Mouse (Mus musculus) forebrain, embryonic 14.5 days (tissue): ENCODE measurements at regions not wholly inside any gene's neighbourhood (a gene's known extent, or its start where the extent isn't known, plus 50 kb on each side); places are given as distances from the start of the nearest gene placed in this dataset.
A peak's percentile ranks its signal among the peaks of the same experiment; 100 is the strongest.

Source experiments
- ATAC-seq: fragments of 200-750 bp; cut with Nextera tagmentation; 2 replicates; pipeline ENCODE4 v1.8.0; 2017; ENCODE audit warnings: mild to moderate bottlenecking, moderate library complexity
- DNase-seq: peaks from one replicate; pipeline ENCODE4 v3.0.0-alpha.2; 2015; ENCODE audit warnings: low spot score
- H3K27ac ChIP-seq: fragments of 300-500 bp; sonication (generic); 2 replicates; pipeline ENCODE4 v1.5.1; 2014; ENCODE audit warnings: low read depth, mild to moderate bottlenecking, control low read depth, low read length, moderate library complexity
- H3K27me3 ChIP-seq: fragments of 300-500 bp; sonication (generic); replicated peaks from 2 replicates; pipeline ENCODE4 v1.6.1; 2014; ENCODE audit warnings: low read length, control low read depth, mixed read lengths; ENCODE audit not compliant: control insufficient read depth, insufficient read depth
- H3K36me3 ChIP-seq: fragments of 300-500 bp; sonication (generic); 2 replicates; pipeline ENCODE4 v1.6.1; 2014; ENCODE audit warnings: low read length, control low read depth; ENCODE audit not compliant: control insufficient read depth, insufficient read depth
- H3K4me1 ChIP-seq: fragments of 300-500 bp; sonication (generic); 2 replicates; pipeline ENCODE4 v1.6.1; 2014; ENCODE audit warnings: antibody characterized with exemption, low read length, control low read depth; ENCODE audit not compliant: control insufficient read depth, insufficient read depth
- H3K4me2 ChIP-seq: fragments of 300-500 bp; sonication (generic); 2 replicates; pipeline ENCODE4 v1.6.1; 2014; ENCODE audit warnings: mild to moderate bottlenecking, control low read depth, low read length
- H3K4me3 ChIP-seq: fragments of 300-500 bp; sonication (generic); 2 replicates; pipeline ENCODE4 v1.5.1; 2014; ENCODE audit warnings: low read depth, low read length, control low read depth
- H3K9ac ChIP-seq: fragments of 300-500 bp; sonication (generic); 2 replicates; pipeline ENCODE4 v1.6.1; 2014; ENCODE audit warnings: mild to moderate bottlenecking, low read length, control low read depth, moderate library complexity
- H3K9me3 ChIP-seq: fragments of 300-500 bp; sonication (generic); replicated peaks from 2 replicates; pipeline ENCODE4 v1.6.1; 2016; ENCODE audit warnings: low read length, control low read depth, mixed read lengths; ENCODE audit not compliant: control insufficient read depth
- WGBS: fragments of 180-500 bp; shearing (Covaris S2); extraction: QIAGEN DNeasy Blood & Tissue Kit; methylation state at CpG from one replicate; pipeline ENCODE4 v1.1.7; 2014; 5-methylcytosine and 5-hydroxymethylcytosine counted together

- Histone ChIP-seq H3K27ac (no peak overlapping the region; the same call in 1 of the 2 replicates), H3K9ac (no peak overlapping the region), H3K4me3 (no peak overlapping the region), H3K4me2 (no peak overlapping the region), H3K9me3 (no peaks in the 10 kb centered on the region), H3K4me1 (peaks cover 13% of the 10 kb centered on the region), H3K27me3 (no peaks in the 10 kb centered on the region), H3K36me3 (no peaks in the 10 kb centered on the region)
- no peak for DNase-seq
- WGBS: 65% methylated on average over 15 of the region's 15 CpGs
- no peak for ATAC-seq
These were observed 109.9 kb upstream of the Pard3b start for GRCm38 (mm10) chr1:61528757-61529156.

DNA sequence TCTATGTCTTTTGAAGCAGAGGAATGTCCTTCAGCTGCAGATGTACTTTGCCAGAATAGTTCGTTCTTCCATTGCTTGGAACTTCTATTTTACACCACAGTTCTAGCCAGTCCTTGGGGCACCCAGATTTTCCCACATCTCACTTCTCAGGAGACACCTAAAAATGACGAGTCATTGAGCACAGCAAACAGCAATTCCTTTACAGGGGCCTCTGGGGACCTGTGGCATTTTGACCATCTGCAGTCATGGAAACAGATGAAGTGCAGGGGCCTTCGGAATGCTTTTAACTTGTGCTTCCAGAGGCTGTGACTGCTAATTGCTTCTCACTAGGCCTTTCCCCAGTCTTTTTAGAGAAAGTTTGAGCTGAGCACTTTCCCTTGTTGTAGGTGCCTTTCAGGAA is 108.5 kb upstream of the Pard3b start:
- H3K4me3 ChIP-seq: no peak overlapping the region
- DNase-seq: peak; percentile 30
- no peaks in the 10 kb centered on the region for H3K36me3 ChIP-seq
- no peak overlapping the region for H3K9ac ChIP-seq
- no peaks in the 10 kb centered on the region for H3K27me3 ChIP-seq
- H3K4me2 ChIP-seq: no peak overlapping the region
- ATAC-seq: no peak
- H3K4me1 ChIP-seq: peaks cover 13% of the 10 kb centered on the region
- 15% methylated on average over 3 of the region's 3 CpGs for WGBS
- H3K27ac ChIP-seq: no peak overlapping the region
- no peaks in the 10 kb centered on the region for H3K9me3 ChIP-seq

DNA sequence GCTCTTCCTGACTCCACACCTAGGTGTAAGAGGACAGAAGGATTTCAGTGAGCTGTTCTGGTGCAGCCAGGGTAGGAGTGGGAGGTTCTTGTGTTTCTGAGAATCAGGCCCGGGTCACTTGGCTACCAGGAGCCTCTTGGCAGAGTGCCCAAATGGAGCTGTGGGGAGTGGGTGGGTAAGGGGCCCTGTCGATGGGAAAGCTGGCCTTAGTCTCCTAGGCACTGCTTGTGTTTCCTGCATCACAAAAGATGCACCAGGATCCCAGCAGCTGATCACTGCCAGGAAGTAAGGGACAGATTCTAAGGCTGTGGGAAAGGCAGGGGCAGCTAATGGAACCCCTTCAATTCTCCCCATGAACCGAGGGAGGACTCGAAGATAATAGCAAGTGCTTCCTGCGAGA is 107.1 kb upstream of the Pard3b start:
- Histone ChIP-seq H3K36me3 (no peaks in the 10 kb centered on the region), H3K9me3 (no peaks in the 10 kb centered on the region), H3K27ac (0 out of 2 replicates have a peak overlapping the region, but pooled peaks have one; percentile 1), H3K9ac (no peak overlapping the region), H3K27me3 (no peaks in the 10 kb centered on the region), H3K4me2 (no peak overlapping the region), H3K4me3 (no peak overlapping the region), H3K4me1 (peaks cover 13% of the 10 kb centered on the region)
- peak; percentile 82 for ATAC-seq
- peak; percentile 77 for DNase-seq
- 4% methylated on average over 5 of the region's 5 CpGs for whole genome bisulfite sequencing

- no peak overlapping the region for H3K27ac ChIP-seq
- 41% methylated on average over 3 of the region's 3 CpGs for WGBS
- H3K4me1 ChIP-seq: 0 out of 2 replicates have a peak, but pooled peaks cover 4% of the 10 kb centered on the region
- ATAC-seq: no peak; the same call in 1 of the 2 replicates
- no peaks in the 10 kb centered on the region for H3K9me3 ChIP-seq
- H3K4me3 ChIP-seq: no peak overlapping the region
- no peak for DNase-seq
- no peak overlapping the region for H3K9ac ChIP-seq
- no peak overlapping the region for H3K4me2 ChIP-seq
- no peaks in the 10 kb centered on the region for H3K36me3 ChIP-seq
- H3K27me3 ChIP-seq: no peaks in the 10 kb centered on the region
These were observed 98.5 kb upstream of the Pard3b start for GRCm38 (mm10) chr1:61540081-61540480.

GRCm38 (mm10) chr1:61541166-61541565 is 97.5 kb upstream of the Pard3b start:
- 94% methylated on average over 4 of the region's 4 CpGs for WGBS

GRCm38 (mm10) chr1:61552577-61553517 is 85.8 kb upstream of the Pard3b start:
- Histone ChIP-seq H3K9me3 (no peaks in the 10 kb centered on the region), H3K27me3 (no peaks in the 10 kb centered on the region), H3K4me1 (0 out of 2 replicates have a peak, but pooled peaks cover 3% of the 10 kb centered on the region), H3K4me3 (no peak overlapping the region), H3K4me2 (no peak overlapping the region), H3K27ac (no peak overlapping the region), H3K36me3 (no peaks in the 10 kb centered on the region), H3K9ac (no peak overlapping the region)
- 68% methylated on average over 21 of the region's 21 CpGs for WGBS
- ATAC-seq (peak; percentile 79), DNase-seq (peak; percentile 75)

More at GRCm38 (mm10) chr1:61541166-61541565, 97.5 kb upstream of the Pard3b start:
- Histone ChIP-seq H3K9me3 (no peaks in the 10 kb centered on the region), H3K27me3 (no peaks in the 10 kb centered on the region), H3K4me3 (no peak overlapping the region), H3K36me3 (no peaks in the 10 kb centered on the region), H3K27ac (no peak overlapping the region), H3K4me1 (0 out of 2 replicates have a peak, but pooled peaks cover 4% of the 10 kb centered on the region), H3K4me2 (no peak overlapping the region), H3K9ac (no peak overlapping the region)
- DNase-seq (no peak), ATAC-seq (no peak)

GRCm38 (mm10) chr1:61559514-61559913 is 79.1 kb upstream of the Pard3b start:
- H3K4me2 ChIP-seq: no peak overlapping the region
- WGBS: 52% methylated on average over 2 of the region's 2 CpGs
- H3K27me3 ChIP-seq: no peaks in the 10 kb centered on the region
- no peak overlapping the region for H3K4me3 ChIP-seq
- H3K9ac ChIP-seq: no peak overlapping the region
- ATAC-seq (no peak), DNase-seq (peak; percentile 39)
- H3K9me3 ChIP-seq: no peaks in the 10 kb centered on the region
- no peaks in the 10 kb centered on the region for H3K4me1 ChIP-seq
- no peak overlapping the region for H3K27ac ChIP-seq
- H3K36me3 ChIP-seq: no peaks in the 10 kb centered on the region

GRCm38 (mm10) chr1:61562091-61562490 is 76.5 kb upstream of the Pard3b start:
- WGBS: 78% methylated on average over 2 of the region's 2 CpGs
- Histone ChIP-seq H3K36me3 (no peaks in the 10 kb centered on the region), H3K27me3 (no peaks in the 10 kb centered on the region), H3K4me3 (no peak overlapping the region), H3K4me1 (no peaks in the 10 kb centered on the region), H3K9me3 (no peaks in the 10 kb centered on the region), H3K27ac (no peak overlapping the region), H3K9ac (no peak overlapping the region), H3K4me2 (no peak overlapping the region)
- DNase-seq (no peak), ATAC-seq (no peak)

GRCm38 (mm10) chr1:61565471-61565870 is 73.2 kb upstream of the Pard3b start:
- H3K27ac ChIP-seq: no peak overlapping the region
- no peaks in the 10 kb centered on the region for H3K27me3 ChIP-seq
- 74% methylated on average over 4 of the region's 4 CpGs for WGBS
- no peak overlapping the region for H3K4me3 ChIP-seq
- H3K9ac ChIP-seq: no peak overlapping the region
- no peak overlapping the region for H3K4me2 ChIP-seq
- ATAC-seq: no peak
- H3K9me3 ChIP-seq: no peaks in the 10 kb centered on the region
- DNase-seq: peak; percentile 73
- H3K36me3 ChIP-seq: no peaks in the 10 kb centered on the region
- H3K4me1 ChIP-seq: no peaks in the 10 kb centered on the region
